Mouse (Mus musculus): ENCODE measurements around the gene Rbl2. TPM values are rescaled to one million over a fixed set of nuclear protein-coding genes. Genes with fewer than 3 reads are reported as not detected.

Gene Rbl2
- polyA plus RNA-seq, 1 experiment, result 3.5 TPM

GRCm38 (mm10) chr8:91126786-91127185, 56.9 kb downstream of the Rbl2 start:
- TF ChIP-seq GATA1 (IDR thresholded peaks at IDR 0.05; ENCODE audit: borderline replicate concordance, low read length) (no peak), FLI1 (IDR thresholded peaks at IDR 0.05; ENCODE audit: low read length) (no peak)
- no peaks in the 10 kb centered on the region for H3K27me3 ChIP-seq (replicated peaks)
- H3K4me3 ChIP-seq (replicated peaks), result no peak overlapping the region
- H3K36me3 ChIP-seq (replicated peaks; ENCODE audit: low read length), result peaks cover 92% of the 10 kb centered on the region
- H3K4me1 ChIP-seq, result peaks cover 13% of the 10 kb centered on the region
- H3K9me3 ChIP-seq, result no peaks in the 10 kb centered on the region

GRCm38 (mm10) chr8:91132731-91133130, 62.9 kb downstream of the Rbl2 start:
- Histone ChIP-seq H3K27me3 (replicated peaks) (peaks cover 15% of the 10 kb centered on the region), H3K9me3 (no peaks in the 10 kb centered on the region), H3K36me3 (replicated peaks; ENCODE audit: low read length) (peaks cover 33% of the 10 kb centered on the region), H3K4me3 (replicated peaks) (peak overlapping the region; percentile 99), H3K4me1 (peaks cover 30% of the 10 kb centered on the region)
- no peak for TF ChIP-seq GATA1 (IDR thresholded peaks at IDR 0.05; ENCODE audit: borderline replicate concordance, low read length)

GRCm38 (mm10) chr8:91133441-91134069, 63.7 kb downstream of the Rbl2 start:
- no peak for TF ChIP-seq GATA1 (IDR thresholded peaks at IDR 0.05; ENCODE audit: borderline replicate concordance, low read length)
- no peak for TF ChIP-seq FLI1 (IDR thresholded peaks at IDR 0.05; ENCODE audit: low read length)
- H3K4me3 ChIP-seq (replicated peaks), result peak overlapping the region; percentile 99
- peaks cover 27% of the 10 kb centered on the region for H3K4me1 ChIP-seq
- peaks cover 24% of the 10 kb centered on the region for H3K36me3 ChIP-seq (replicated peaks; ENCODE audit: low read length)
- peaks cover 15% of the 10 kb centered on the region for H3K27me3 ChIP-seq (replicated peaks)
- H3K9me3 ChIP-seq, result no peaks in the 10 kb centered on the region

GRCm38 (mm10) chr8:91134070-91134475, 64.2 kb downstream of the Rbl2 start:
- Histone ChIP-seq H3K9me3 (no peaks in the 10 kb centered on the region), H3K4me3 (replicated peaks) (peak overlapping the region; percentile 99), H3K27me3 (replicated peaks) (peaks cover 15% of the 10 kb centered on the region), H3K36me3 (replicated peaks; ENCODE audit: low read length) (peaks cover 21% of the 10 kb centered on the region), H3K4me1 (peaks cover 25% of the 10 kb centered on the region)
- TF ChIP-seq GATA1 (IDR thresholded peaks at IDR 0.05; ENCODE audit: borderline replicate concordance, low read length) (no peak), FLI1 (IDR thresholded peaks at IDR 0.05; ENCODE audit: low read length) (no peak)

GRCm38 (mm10) chr8:91134659-91135058, 64.8 kb downstream of the Rbl2 start:
- Histone ChIP-seq H3K4me3 (replicated peaks) (peak overlapping the region; percentile 99), H3K36me3 (replicated peaks; ENCODE audit: low read length) (peaks cover 15% of the 10 kb centered on the region), H3K9me3 (no peaks in the 10 kb centered on the region), H3K4me1 (peaks cover 25% of the 10 kb centered on the region), H3K27me3 (replicated peaks) (peaks cover 15% of the 10 kb centered on the region)
- TF ChIP-seq GATA1 (IDR thresholded peaks at IDR 0.05; ENCODE audit: borderline replicate concordance, low read length) (no peak), FLI1 (IDR thresholded peaks at IDR 0.05; ENCODE audit: low read length) (no peak)

- H3K4me1 ChIP-seq, result peaks cover 25% of the 10 kb centered on the region
- H3K27me3 ChIP-seq (replicated peaks), result peaks cover 15% of the 10 kb centered on the region
- H3K4me3 ChIP-seq (replicated peaks), result no peak overlapping the region
- no peak for TF ChIP-seq GATA1 (IDR thresholded peaks at IDR 0.05; ENCODE audit: borderline replicate concordance, low read length)
- no peak for TF ChIP-seq FLI1 (IDR thresholded peaks at IDR 0.05; ENCODE audit: low read length)
- no peaks in the 10 kb centered on the region for H3K9me3 ChIP-seq
- peaks cover 9% of the 10 kb centered on the region for H3K36me3 ChIP-seq (replicated peaks; ENCODE audit: low read length)
These were observed 65.7 kb downstream of the Rbl2 start for GRCm38 (mm10) chr8:91135308-91136181.

GRCm38 (mm10) chr8:91140828-91141227, 71.0 kb downstream of the Rbl2 start:
- TF ChIP-seq GATA1 (IDR thresholded peaks at IDR 0.05; ENCODE audit: borderline replicate concordance, low read length), result no peak
- no peak for TF ChIP-seq FLI1 (IDR thresholded peaks at IDR 0.05; ENCODE audit: low read length)
- Histone ChIP-seq H3K9me3 (peaks cover 18% of the 10 kb centered on the region), H3K4me1 (no peaks in the 10 kb centered on the region; the same call in 1 of the 2 replicates), H3K36me3 (replicated peaks; ENCODE audit: low read length) (no peaks in the 10 kb centered on the region), H3K4me3 (replicated peaks) (no peak overlapping the region), H3K27me3 (replicated peaks) (peaks cover 13% of the 10 kb centered on the region)

- Histone ChIP-seq H3K27me3 (replicated peaks) (peaks cover 5% of the 10 kb centered on the region), H3K4me1 (peaks cover 19% of the 10 kb centered on the region), H3K9me3 (peaks cover 27% of the 10 kb centered on the region), H3K4me3 (replicated peaks) (peak overlapping the region; percentile 76), H3K36me3 (replicated peaks; ENCODE audit: low read length) (no peaks in the 10 kb centered on the region)
- TF ChIP-seq GATA1 (IDR thresholded peaks at IDR 0.05; ENCODE audit: borderline replicate concordance, low read length) (no peak), FLI1 (IDR thresholded peaks at IDR 0.05; ENCODE audit: low read length) (no peak)
These were observed 77.9 kb downstream of the Rbl2 start for GRCm38 (mm10) chr8:91147715-91148114.

GRCm38 (mm10) chr8:91148643-91149178, 78.9 kb downstream of the Rbl2 start:
- TF ChIP-seq GATA1 (IDR thresholded peaks at IDR 0.05; ENCODE audit: borderline replicate concordance, low read length) (no peak), FLI1 (IDR thresholded peaks at IDR 0.05; ENCODE audit: low read length) (no peak)
- H3K4me3 ChIP-seq (replicated peaks), result no peak overlapping the region
- no peaks in the 10 kb centered on the region for H3K36me3 ChIP-seq (replicated peaks; ENCODE audit: low read length)
- H3K9me3 ChIP-seq, result peaks cover 30% of the 10 kb centered on the region
- H3K27me3 ChIP-seq (replicated peaks), result peaks cover 5% of the 10 kb centered on the region
- H3K4me1 ChIP-seq, result peaks cover 19% of the 10 kb centered on the region

- no peaks in the 10 kb centered on the region for H3K36me3 ChIP-seq (replicated peaks; ENCODE audit: low read length)
- no peak for TF ChIP-seq GATA1 (IDR thresholded peaks at IDR 0.05; ENCODE audit: borderline replicate concordance, low read length)
- no peak for TF ChIP-seq FLI1 (IDR thresholded peaks at IDR 0.05; ENCODE audit: low read length)
These were observed 79.4 kb downstream of the Rbl2 start for GRCm38 (mm10) chr8:91149298-91149697.

More at GRCm38 (mm10) chr8:91149298-91149697, 79.4 kb downstream of the Rbl2 start:
- peaks cover 31% of the 10 kb centered on the region for H3K9me3 ChIP-seq
- no peak overlapping the region for H3K4me3 ChIP-seq (replicated peaks)
- H3K27me3 ChIP-seq (replicated peaks), result peaks cover 5% of the 10 kb centered on the region
- peaks cover 19% of the 10 kb centered on the region for H3K4me1 ChIP-seq

Data from megakaryocyte, embryonic 14.5 days (primary cell).